Mouse (Mus musculus) G1E (cell line): ENCODE results near the gene Tmem217.

ENCODE experiments used
- CTCF ChIP-seq: IDR thresholded peaks from 2 replicates; pipeline ENCODE4 v1.5.1; 2012; ENCODE audit warnings: low read depth, low read length, inconsistent platforms, mixed read lengths
- GATA1 ChIP-seq: IDR thresholded peaks from 2 replicates; pipeline ENCODE4 v1.6.1; 2012; ENCODE audit warnings: borderline replicate concordance, low read length, inconsistent platforms, mixed read lengths
- POLR2AphosphoS5 ChIP-seq: IDR thresholded peaks from 2 replicates; pipeline ENCODE4 v1.6.1; 2012; ENCODE audit warnings: low read depth, low read length, inconsistent platforms; ENCODE audit not compliant: insufficient replicate concordance
- TAL1 ChIP-seq: conservative IDR thresholded peaks from 2 replicates; pipeline ENCODE4 v1.6.1; 2012; ENCODE audit warnings: low read depth, low read length, inconsistent platforms, mixed read lengths

- TF ChIP-seq CTCF (no peak), POLR2AphosphoS5 (0 out of 2 replicates have a peak, but pooled peaks have one; percentile 83), GATA1 (no peak), TAL1 (no peak)
Measured at GRCm38 (mm10) chr17:29498028-29498427, 54.2 kb downstream of the Tmem217 start.
